Mouse (Mus musculus) embryonic facial prominence, embryonic 12.5 days (tissue): ENCODE measurements around the gene Psg22. TPM values are rescaled to one million over a fixed set of nuclear protein-coding genes. Genes with fewer than 3 reads are reported as not detected.
"Not testable (repeated sequence)": the region's sequence is repeated elsewhere in the genome, so short reads cannot be mapped to it uniquely, and the experiment has no call there.

ENCODE experiments used
- ATAC-seq: fragments of 200-750 bp; cut with Nextera tagmentation; 2 replicates; pipeline ENCODE4 v1.8.0; 2017; ENCODE audit not compliant: insufficient number of reproducible peaks, insufficient read depth, low FRiP score, low TSS enrichment
- H3K27ac ChIP-seq: fragments of 300-500 bp; sonication (generic); 2 replicates; pipeline ENCODE4 v1.5.1; 2016; ENCODE audit warnings: mild to moderate bottlenecking
- H3K27me3 ChIP-seq: fragments of 300-500 bp; sonication (generic); 2 replicates; pipeline ENCODE4 v1.6.1; 2016; ENCODE audit warnings: mild to moderate bottlenecking, moderate library complexity
- H3K36me3 ChIP-seq: fragments of 300-500 bp; sonication (generic); 2 replicates; pipeline ENCODE4 v1.6.1; 2016; ENCODE audit warnings: mild to moderate bottlenecking
- H3K4me1 ChIP-seq: fragments of 300-500 bp; sonication (generic); 2 replicates; pipeline ENCODE4 v1.6.1; 2016
- H3K4me2 ChIP-seq: fragments of 300-500 bp; sonication (generic); replicated peaks from 2 replicates; pipeline ENCODE4 v1.6.1; 2016; ENCODE audit warnings: mild to moderate bottlenecking, moderate library complexity
- H3K4me3 ChIP-seq: fragments of 300-500 bp; sonication (generic); 2 replicates; pipeline ENCODE4 v1.5.1; 2016; ENCODE audit warnings: mild to moderate bottlenecking
- H3K9ac ChIP-seq: fragments of 300-500 bp; sonication (generic); 2 replicates; pipeline ENCODE4 v1.6.1; 2016; ENCODE audit warnings: mild to moderate bottlenecking, moderate library complexity
- H3K9me3 ChIP-seq: fragments of 300-500 bp; sonication (generic); 2 replicates; pipeline ENCODE4 v1.6.1; 2016; ENCODE audit warnings: mild to moderate bottlenecking, moderate library complexity
- WGBS: fragments of 180-500 bp; shearing (Covaris S2); methylation state at CpG from one replicate; pipeline ENCODE4 v1.1.7; 2016; 5-methylcytosine and 5-hydroxymethylcytosine counted together
- polyA plus RNA-seq: library from polyadenylated mRNA; unstranded; fragments of >200 nt; fragmentation: Nextera tagmentation; extraction: Ambion mirVana; gene quantifications from 2 replicates; pipeline ENCODE4 v1.2.1, GENCODE M21; 2016

The Psg22 gene
- not detected in 2 replicates for polyA plus RNA-seq

GRCm38 (mm10) chr7:18717790-18718189 is at the start of gene Psg22:
Psg22 (plus strand) TSS chr7:18718090.
- WGBS = 46% methylated on average over 2 of the region's 2 CpGs
- Histone ChIP-seq H3K4me1 (no peaks in the 10 kb centered on the region), H3K27me3 (no peaks in the 10 kb centered on the region), H3K9me3 (no peaks in the 10 kb centered on the region), H3K9ac (no peak within 1 kb of the TSS), H3K4me3 (no peak within 1 kb of the TSS), H3K36me3 (no peaks in the 10 kb centered on the region), H3K27ac (no peak within 1 kb of the TSS), H3K4me2 (no peak within 1 kb of the TSS)
- ATAC-seq = no peak

- 48% methylated on average over 2 of the region's 2 CpGs for WGBS
These were observed 38.1 kb upstream of the Psg22 start for GRCm38 (mm10) chr7:18679772-18680171.

GRCm38 (mm10) chr7:18685586-18685985 is 32.3 kb upstream of the Psg22 start:
- Histone ChIP-seq H3K4me1 (no peaks in the 10 kb centered on the region), H3K36me3 (no peaks in the 10 kb centered on the region), H3K4me2 (no peak overlapping the region), H3K9me3 (no peaks in the 10 kb centered on the region; the same call in 1 of the 2 replicates), H3K9ac (no peak overlapping the region), H3K4me3 (no peak overlapping the region), H3K27ac (no peak overlapping the region), H3K27me3 (no peaks in the 10 kb centered on the region)
- no peak for ATAC-seq

More at GRCm38 (mm10) chr7:18679772-18680171, 38.1 kb upstream of the Psg22 start:
- H3K9ac ChIP-seq = no peak overlapping the region
- H3K9me3 ChIP-seq = no peaks in the 10 kb centered on the region
- ATAC-seq = no peak
- no peaks in the 10 kb centered on the region for H3K36me3 ChIP-seq
- no peak overlapping the region for H3K27ac ChIP-seq
- H3K4me1 ChIP-seq = no peaks in the 10 kb centered on the region
- H3K4me2 ChIP-seq = no peak overlapping the region
- H3K4me3 ChIP-seq = no peak overlapping the region
- no peaks in the 10 kb centered on the region for H3K27me3 ChIP-seq

- 67% methylated on average over 2 of the region's 2 CpGs for WGBS
- ATAC-seq = no peak
- H3K4me2 ChIP-seq = no peak within 1 kb of the TSS
These were observed 31.8 kb upstream of the Psg22 start, which contains the start of gene Psg20 for GRCm38 (mm10) chr7:18686085-18686484. Psg20 (minus strand) TSS chr7:18686185.

GRCm38 (mm10) chr7:18710331-18710730 is 7.6 kb upstream of the Psg22 start:
- not testable (repeated sequence) for H3K27me3 ChIP-seq, H3K27ac ChIP-seq, H3K9me3 ChIP-seq, H3K36me3 ChIP-seq, H3K4me3 ChIP-seq, H3K4me1 ChIP-seq, ATAC-seq, H3K9ac ChIP-seq, H3K4me2 ChIP-seq
- WGBS = 73% methylated on average over 4 of the region's 4 CpGs

More at GRCm38 (mm10) chr7:18686085-18686484, 31.8 kb upstream of the Psg22 start, which contains the start of gene Psg20:
- H3K9me3 ChIP-seq = no peaks in the 10 kb centered on the region; the same call in 1 of the 2 replicates
- H3K36me3 ChIP-seq = no peaks in the 10 kb centered on the region
- no peaks in the 10 kb centered on the region for H3K27me3 ChIP-seq
- H3K27ac ChIP-seq = no peak within 1 kb of the TSS
- no peaks in the 10 kb centered on the region for H3K4me1 ChIP-seq
- H3K4me3 ChIP-seq = no peak within 1 kb of the TSS
- no peak within 1 kb of the TSS for H3K9ac ChIP-seq

- no peaks in the 10 kb centered on the region for H3K36me3 ChIP-seq
- H3K4me3 ChIP-seq = no peak overlapping the region
- no peak for ATAC-seq
- H3K4me1 ChIP-seq = no peaks in the 10 kb centered on the region
- 75% methylated on average over 1 of the region's 1 CpGs for WGBS
- no peak overlapping the region for H3K27ac ChIP-seq
- no peak overlapping the region for H3K4me2 ChIP-seq
- H3K9me3 ChIP-seq = 0 out of 2 replicates have a peak, but pooled peaks cover under 1% of the 10 kb centered on the region
- no peak overlapping the region for H3K9ac ChIP-seq
- H3K27me3 ChIP-seq = no peaks in the 10 kb centered on the region
These were observed 7.0 kb upstream of the Psg22 start for GRCm38 (mm10) chr7:18710846-18711245.

- Histone ChIP-seq H3K27ac (no peak overlapping the region), H3K36me3 (no peaks in the 10 kb centered on the region), H3K4me1 (no peaks in the 10 kb centered on the region), H3K4me3 (no peak overlapping the region), H3K9ac (no peak overlapping the region), H3K27me3 (no peaks in the 10 kb centered on the region), H3K9me3 (no peaks in the 10 kb centered on the region), H3K4me2 (no peak overlapping the region)
- ATAC-seq = no peak
- 78% methylated on average over 4 of the region's 4 CpGs for WGBS
These were observed 2.3 kb upstream of the Psg22 start for GRCm38 (mm10) chr7:18715546-18715945.

- WGBS = 79% methylated on average over 6 of the region's 6 CpGs
These were observed 6.1 kb downstream of the Psg22 start for GRCm38 (mm10) chr7:18724001-18724400.

GRCm38 (mm10) chr7:18725931-18726330 is 8.0 kb downstream of the Psg22 start:
- H3K27ac ChIP-seq = not testable (repeated sequence)

More at GRCm38 (mm10) chr7:18724001-18724400, 6.1 kb downstream of the Psg22 start:
- Histone ChIP-seq H3K4me2 (no peak overlapping the region), H3K9me3 (no peaks in the 10 kb centered on the region), H3K4me1 (no peaks in the 10 kb centered on the region), H3K27me3 (no peaks in the 10 kb centered on the region), H3K36me3 (no peaks in the 10 kb centered on the region), H3K4me3 (no peak overlapping the region), H3K27ac (no peak overlapping the region), H3K9ac (no peak overlapping the region)
- ATAC-seq = no peak

GRCm38 (mm10) chr7:18728391-18728790 is 10.5 kb downstream of the Psg22 start:
- Histone ChIP-seq H3K4me2 (no peak overlapping the region), H3K9me3 (no peaks in the 10 kb centered on the region), H3K36me3 (no peaks in the 10 kb centered on the region), H3K9ac (no peak overlapping the region), H3K27ac (no peak overlapping the region), H3K4me1 (no peaks in the 10 kb centered on the region), H3K27me3 (no peaks in the 10 kb centered on the region), H3K4me3 (no peak overlapping the region)
- WGBS = 77% methylated on average over 1 of the region's 1 CpGs
- no peak for ATAC-seq

More at GRCm38 (mm10) chr7:18725931-18726330, 8.0 kb downstream of the Psg22 start:
- not testable (repeated sequence) for H3K4me1 ChIP-seq, H3K4me2 ChIP-seq, H3K36me3 ChIP-seq, H3K9me3 ChIP-seq, H3K9ac ChIP-seq, ATAC-seq, H3K4me3 ChIP-seq, H3K27me3 ChIP-seq

GRCm38 (mm10) chr7:18733111-18733510 is 15.2 kb downstream of the Psg22 start:
- no peak overlapping the region for H3K27ac ChIP-seq
- no peaks in the 10 kb centered on the region for H3K36me3 ChIP-seq
- ATAC-seq = no peak
- no peak overlapping the region for H3K9ac ChIP-seq
- H3K27me3 ChIP-seq = no peaks in the 10 kb centered on the region
- H3K9me3 ChIP-seq = no peaks in the 10 kb centered on the region
- H3K4me3 ChIP-seq = no peak overlapping the region
- H3K4me1 ChIP-seq = no peaks in the 10 kb centered on the region
- no peak overlapping the region for H3K4me2 ChIP-seq

- no peaks in the 10 kb centered on the region for H3K27me3 ChIP-seq
- no peaks in the 10 kb centered on the region for H3K4me1 ChIP-seq
- no peaks in the 10 kb centered on the region for H3K9me3 ChIP-seq
- no peak overlapping the region for H3K4me3 ChIP-seq
- H3K9ac ChIP-seq = no peak overlapping the region
- no peaks in the 10 kb centered on the region for H3K36me3 ChIP-seq
- ATAC-seq = no peak
- WGBS = 97% methylated on average over 1 of the region's 1 CpGs
- H3K27ac ChIP-seq = no peak overlapping the region
- H3K4me2 ChIP-seq = no peak overlapping the region
These were observed 16.6 kb downstream of the Psg22 start for GRCm38 (mm10) chr7:18734451-18734850.
